Mouse (Mus musculus) embryonic facial prominence, embryonic 14.5 days (tissue): Measurements from ENCODE around the gene Itpk1. TPM values are rescaled to one million over a fixed set of nuclear protein-coding genes. Genes with fewer than 3 reads are reported as not detected.

Experiments used
- ATAC-seq: fragments of 200-750 bp; cut with Nextera tagmentation; 2 replicates; pipeline ENCODE4 v1.8.0; 2017; ENCODE audit warnings: low read depth, moderate number of reproducible peaks, moderate TSS enrichment
- DNase-seq: peaks from one replicate; pipeline ENCODE4 v3.0.0-alpha.2; 2015; ENCODE audit warnings: low spot score
- H3K27ac ChIP-seq: fragments of 300-500 bp; sonication (generic); replicated peaks from 2 replicates; pipeline ENCODE4 v1.5.1; 2014; ENCODE audit warnings: low read depth, mild to moderate bottlenecking, low read length, moderate library complexity
- H3K27me3 ChIP-seq: fragments of 300-500 bp; sonication (generic); replicated peaks from 2 replicates; pipeline ENCODE4 v1.6.1; 2014; ENCODE audit warnings: low read length; ENCODE audit not compliant: control insufficient read depth, insufficient read depth
- H3K36me3 ChIP-seq: fragments of 300-500 bp; sonication (generic); 2 replicates; pipeline ENCODE4 v1.6.1; 2014; ENCODE audit warnings: low read length, mixed read lengths; ENCODE audit not compliant: control insufficient read depth, insufficient read depth
- H3K4me1 ChIP-seq: fragments of 300-500 bp; sonication (generic); 2 replicates; pipeline ENCODE4 v1.6.1; 2014; ENCODE audit warnings: antibody characterized with exemption, low read length; ENCODE audit not compliant: control insufficient read depth, insufficient read depth
- H3K4me2 ChIP-seq: fragments of 300-500 bp; sonication (generic); 2 replicates; pipeline ENCODE4 v1.6.1; 2014; ENCODE audit warnings: low read depth, mild to moderate bottlenecking, low read length, moderate library complexity, mixed read lengths
- H3K4me3 ChIP-seq: fragments of 300-500 bp; sonication (generic); 2 replicates; pipeline ENCODE4 v1.5.1; 2014; ENCODE audit warnings: low read depth, mild to moderate bottlenecking, low read length
- H3K9ac ChIP-seq: fragments of 300-500 bp; sonication (generic); 2 replicates; pipeline ENCODE4 v1.6.1; 2014; ENCODE audit warnings: low read depth, mild to moderate bottlenecking, low read length, moderate library complexity, mixed read lengths
- H3K9me3 ChIP-seq: fragments of 300-500 bp; sonication (generic); 2 replicates; pipeline ENCODE4 v1.6.1; 2016; ENCODE audit warnings: low read length; ENCODE audit not compliant: control insufficient read depth
- WGBS: fragments of 180-500 bp; shearing (Covaris S2); extraction: QIAGEN DNeasy Blood & Tissue Kit; methylation state at CpG from one replicate; pipeline ENCODE4 v1.1.7; 2014; 5-methylcytosine and 5-hydroxymethylcytosine counted together
- polyA plus RNA-seq: library from polyadenylated mRNA; unstranded; fragments of >200 nt; fragmentation: Nextera tagmentation; extraction: Ambion mirVana; gene quantifications from 2 replicates; pipeline ENCODE4 v1.2.1, GENCODE M21; 2014

Gene Itpk1
- polyA plus RNA-seq = 9.6 and 10.9 TPM in 2 replicates

DNA sequence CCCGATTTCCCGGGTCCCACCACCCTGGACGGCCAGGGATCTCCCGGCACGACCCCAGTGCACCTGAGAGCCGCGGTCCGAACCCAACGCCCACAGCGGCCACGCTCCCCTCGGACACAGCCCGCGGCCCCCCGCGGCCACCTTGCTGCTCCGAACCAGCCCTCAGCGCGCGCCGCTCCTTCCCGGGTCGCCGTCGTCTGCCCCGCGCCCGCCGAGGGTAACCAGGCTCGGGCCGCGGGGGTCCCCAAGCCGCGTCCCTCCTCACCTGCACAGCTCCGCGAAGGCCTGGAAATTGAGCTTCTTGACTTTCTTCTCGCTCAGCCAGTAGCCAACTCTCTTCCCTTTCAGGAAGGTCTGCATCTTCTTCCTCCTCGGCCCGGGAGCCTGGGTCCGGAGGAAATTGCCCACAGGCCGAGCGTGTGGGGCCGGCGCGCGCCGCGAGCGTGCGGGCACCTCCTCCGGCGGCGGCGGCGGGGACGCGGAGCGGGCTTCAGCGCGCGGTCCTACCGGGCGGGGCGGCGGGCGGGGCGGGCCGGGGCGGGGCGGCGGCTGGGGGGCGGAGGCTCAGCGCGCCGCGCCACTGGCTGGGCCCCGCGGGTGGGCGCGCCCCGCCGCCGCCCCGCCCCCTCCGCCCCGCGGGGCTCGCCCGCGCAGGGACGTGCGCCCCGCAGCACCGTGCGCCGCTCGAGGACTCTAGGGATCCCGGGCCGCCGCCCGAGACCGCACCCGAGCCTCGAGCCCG lies at the start of gene Itpk1:
Gene Itpk1 (minus strand): TSS at position 474 of the 742 bp plus-strand sequence.
- peak within 1 kb of the TSS; percentile 88 for H3K27ac ChIP-seq
- peak within 1 kb of the TSS; percentile 75 for H3K4me3 ChIP-seq
- no peaks in the 10 kb centered on the region for H3K27me3 ChIP-seq
- ATAC-seq (peak; percentile 93), DNase-seq (peak; percentile 69)
- H3K9ac ChIP-seq = peak within 1 kb of the TSS; percentile 81
- peak within 1 kb of the TSS; percentile 94 for H3K4me2 ChIP-seq
- 0% methylated on average over 15 of the region's 105 CpGs for WGBS
- H3K9me3 ChIP-seq = no peaks in the 10 kb centered on the region
- H3K4me1 ChIP-seq = peaks cover 28% of the 10 kb centered on the region
- no peaks in the 10 kb centered on the region for H3K36me3 ChIP-seq

DNA sequence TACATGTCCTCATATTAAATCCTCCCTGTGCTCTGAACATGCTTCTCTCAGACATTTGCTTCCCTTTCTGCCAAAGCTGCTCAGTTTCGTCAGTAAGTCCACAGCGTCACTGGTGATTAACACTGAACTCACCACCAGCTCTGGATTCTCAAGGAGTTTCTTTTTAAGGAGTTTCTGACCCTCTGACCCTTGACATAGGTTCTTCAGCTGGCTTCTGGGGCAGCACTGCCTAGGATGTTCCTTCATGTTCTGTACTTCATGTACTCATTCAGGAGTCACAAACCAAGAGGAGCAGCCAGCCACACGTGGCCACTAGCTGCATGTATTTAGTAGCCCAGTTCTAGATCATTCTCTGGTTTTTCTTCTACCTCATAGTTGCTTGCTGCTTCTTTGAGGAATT lies 43.5 kb upstream of the Itpk1 start:
- WGBS = 77% methylated on average over 3 of the region's 3 CpGs

DNA sequence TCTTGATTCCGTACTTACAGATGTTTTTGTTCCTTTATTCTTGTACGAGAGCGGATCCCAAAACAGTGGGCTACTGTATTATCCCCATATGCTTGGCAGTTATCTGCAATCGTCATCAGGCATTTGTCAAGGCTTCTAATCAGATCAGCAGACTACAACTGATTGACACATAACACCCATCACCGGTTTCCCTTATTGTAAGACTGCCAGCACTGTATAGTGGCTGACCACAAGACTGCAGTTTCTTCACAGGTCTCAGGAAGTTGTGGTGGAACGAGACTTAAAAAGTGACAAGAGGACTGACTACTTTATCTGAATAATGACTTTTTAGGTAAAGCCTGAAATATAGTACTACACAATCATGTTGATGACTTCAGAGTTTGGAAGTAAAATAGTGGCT lies 40.1 kb upstream of the Itpk1 start:
- DNase-seq (no peak), ATAC-seq (no peak)
- no peaks in the 10 kb centered on the region for H3K9me3 ChIP-seq
- H3K27me3 ChIP-seq = no peaks in the 10 kb centered on the region
- H3K27ac ChIP-seq = no peak overlapping the region
- peaks cover 5% of the 10 kb centered on the region; the same call in 1 of the 2 replicates for H3K36me3 ChIP-seq
- peak overlapping the region; percentile 82 for H3K4me3 ChIP-seq
- H3K9ac ChIP-seq = 0 out of 2 replicates have a peak overlapping the region, but pooled peaks have one; percentile 90
- WGBS = 50% methylated on average over 6 of the region's 6 CpGs
- H3K4me1 ChIP-seq = peaks cover 6% of the 10 kb centered on the region; the same call in 1 of the 2 replicates
- peak overlapping the region; percentile 53; the same call in 1 of the 2 replicates for H3K4me2 ChIP-seq

More for the DNA sequence above, 43.5 kb upstream of the Itpk1 start:
- H3K4me2 ChIP-seq = no peak overlapping the region
- no peak for ATAC-seq
- H3K36me3 ChIP-seq = peaks cover 11% of the 10 kb centered on the region; the same call in 1 of the 2 replicates
- H3K27ac ChIP-seq = no peak overlapping the region
- no peak overlapping the region for H3K4me3 ChIP-seq
- no peak for DNase-seq
- H3K4me1 ChIP-seq = peaks cover 6% of the 10 kb centered on the region; the same call in 1 of the 2 replicates
- H3K9ac ChIP-seq = no peak overlapping the region
- H3K9me3 ChIP-seq = no peaks in the 10 kb centered on the region
- no peaks in the 10 kb centered on the region for H3K27me3 ChIP-seq

DNA sequence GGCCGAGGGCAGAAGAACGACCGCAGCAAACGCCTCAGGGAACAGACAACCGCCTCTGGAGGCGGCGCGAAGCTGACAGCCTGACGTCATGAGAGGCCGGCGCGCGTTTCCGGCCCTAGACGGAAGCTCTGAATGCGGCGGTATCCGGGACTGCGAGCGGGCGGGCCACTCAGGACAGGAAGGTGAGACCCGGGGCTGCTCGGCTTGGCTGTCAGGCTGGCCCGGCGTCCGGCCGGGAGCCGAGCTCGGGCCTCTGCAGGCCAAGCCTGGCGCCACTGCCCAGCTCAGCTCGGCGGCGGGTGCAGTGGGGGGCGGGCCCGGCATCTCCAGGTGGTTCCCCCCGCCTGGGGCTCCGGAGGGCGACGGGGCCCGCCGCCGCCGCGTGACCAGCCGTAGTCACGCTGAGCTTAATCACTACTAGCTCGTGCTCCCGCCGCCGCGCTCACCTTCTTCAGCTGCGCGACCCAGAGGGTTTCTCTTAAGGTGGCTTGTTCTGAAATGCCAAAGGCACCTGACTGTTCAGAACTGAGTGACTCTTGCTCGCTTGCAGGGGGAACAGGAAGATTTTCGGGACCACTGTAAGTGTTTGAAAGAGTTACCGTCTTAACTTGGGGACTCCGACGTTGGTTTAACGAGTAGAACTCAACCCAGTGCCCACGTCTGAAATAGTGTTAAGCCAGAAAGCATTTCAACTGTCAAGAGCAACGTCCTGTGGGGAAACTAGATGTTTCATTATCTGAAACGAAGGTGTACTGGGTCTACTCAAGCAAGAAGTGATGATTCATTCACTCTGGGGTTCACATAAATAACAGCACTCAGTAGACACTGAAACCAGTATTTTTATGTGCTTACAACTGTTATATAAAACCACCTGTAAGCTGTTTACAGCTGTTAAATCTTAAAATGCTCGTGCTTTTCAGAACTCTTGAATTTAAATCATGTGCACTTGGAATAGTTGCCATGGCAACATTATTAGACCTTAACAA lies 39.2 kb upstream of the Itpk1 start, which contains the start of the genes Moap1 and Tmem251:
Gene Moap1 (minus strand): TSS at position 73 of the 986 bp plus-strand sequence.
Gene Tmem251 (plus strand): TSS at position 174 of the 986 bp plus-strand sequence.
- WGBS = under 1% methylated on average over 18 of the region's 63 CpGs

DNA sequence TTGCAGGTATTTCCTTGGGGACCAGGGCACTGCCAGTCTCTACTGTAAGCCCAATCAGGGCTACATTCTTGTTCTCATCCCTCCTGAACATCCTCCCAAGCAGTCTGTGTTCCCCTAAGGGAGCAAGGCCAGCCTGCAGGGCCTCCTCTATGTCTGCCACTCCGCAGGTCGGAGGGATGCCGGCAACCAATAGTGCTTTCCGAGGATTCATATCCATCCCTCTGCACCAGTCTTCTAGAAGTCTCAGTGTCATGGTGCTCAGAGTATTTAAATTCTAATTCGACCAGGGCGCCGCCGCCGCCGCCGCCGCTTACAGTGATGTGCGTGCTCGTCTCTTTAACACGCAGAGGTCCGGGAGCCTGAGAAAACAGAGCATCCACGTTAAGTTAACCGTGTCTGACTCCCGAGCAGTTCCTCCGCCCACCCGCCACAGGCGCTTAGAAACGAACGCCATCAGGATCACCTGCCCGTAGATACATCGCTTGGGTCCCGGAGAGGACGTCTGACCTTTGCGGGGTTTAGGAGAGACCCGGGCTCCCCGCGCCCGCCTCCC lies 38.4 kb upstream of the Itpk1 start:
- DNase-seq (no peak), ATAC-seq (peak; percentile 56)
- Histone ChIP-seq H3K4me1 (peaks cover 6% of the 10 kb centered on the region; the same call in 1 of the 2 replicates), H3K27me3 (no peaks in the 10 kb centered on the region), H3K27ac (peak overlapping the region; percentile 90), H3K4me2 (peak overlapping the region; percentile 53), H3K9me3 (no peaks in the 10 kb centered on the region), H3K4me3 (peak overlapping the region; percentile 82), H3K9ac (peak overlapping the region; percentile 90), H3K36me3 (peaks cover 5% of the 10 kb centered on the region; the same call in 1 of the 2 replicates)
- WGBS = under 1% methylated on average over 23 of the region's 33 CpGs

More for the DNA sequence above, 39.2 kb upstream of the Itpk1 start, which contains the start of the genes Moap1 and Tmem251:
- peaks cover 6% of the 10 kb centered on the region; the same call in 1 of the 2 replicates for H3K4me1 ChIP-seq
- no peaks in the 10 kb centered on the region for H3K9me3 ChIP-seq
- H3K27ac ChIP-seq = peak within 1 kb of the TSS; percentile 90
- DNase-seq (peak; percentile 94), ATAC-seq (peak; percentile 98)
- peak within 1 kb of the TSS; percentile 90 for H3K9ac ChIP-seq
- peak within 1 kb of the TSS; percentile 82 for H3K4me3 ChIP-seq
- peak within 1 kb of the TSS; percentile 53 for H3K4me2 ChIP-seq
- H3K27me3 ChIP-seq = no peaks in the 10 kb centered on the region
- peaks cover 5% of the 10 kb centered on the region; the same call in 1 of the 2 replicates for H3K36me3 ChIP-seq

DNA sequence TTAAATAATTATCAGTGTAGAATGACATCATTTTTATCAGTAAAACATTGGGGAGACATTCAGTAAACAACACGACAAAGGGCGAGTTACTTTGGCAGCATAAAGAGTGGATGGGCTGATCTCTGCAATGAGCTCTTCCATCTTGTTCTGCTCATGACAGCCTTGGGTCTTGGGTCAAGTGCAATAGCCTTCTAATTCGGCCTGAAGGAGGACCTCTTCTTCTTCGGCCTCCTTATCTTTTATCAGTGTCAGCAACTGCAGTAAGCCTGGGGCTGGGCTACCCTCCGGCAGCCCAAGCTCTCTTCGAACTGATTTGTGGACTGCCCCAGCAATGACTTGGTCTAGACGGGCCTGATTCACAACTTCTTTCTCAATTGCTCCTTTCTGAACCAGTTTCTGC lies 37.3 kb upstream of the Itpk1 start:
- WGBS = 89% methylated on average over 7 of the region's 7 CpGs

DNA sequence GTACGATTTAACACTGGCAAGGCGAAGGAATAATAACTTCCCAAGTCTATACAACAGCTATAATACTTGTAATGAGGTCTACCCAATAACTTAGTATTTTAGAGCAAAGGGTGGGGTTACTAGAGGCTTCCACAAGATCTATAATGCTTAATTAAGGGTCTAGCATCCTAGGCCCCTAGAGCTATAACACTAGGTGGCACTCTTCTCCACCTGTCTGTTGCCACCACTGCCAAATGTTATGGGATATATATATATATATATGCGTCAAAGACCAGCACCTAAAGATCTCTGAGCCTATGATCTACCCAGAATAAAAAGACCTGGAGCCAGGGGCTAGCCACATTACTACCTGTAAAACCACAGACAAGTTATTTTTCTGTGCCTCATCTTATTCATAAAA lies 35.6 kb upstream of the Itpk1 start:
- WGBS = 67% methylated on average over 3 of the region's 3 CpGs
- Histone ChIP-seq H3K36me3 (no peaks in the 10 kb centered on the region), H3K4me3 (no peak overlapping the region), H3K27me3 (no peaks in the 10 kb centered on the region), H3K9ac (no peak overlapping the region), H3K4me2 (no peak overlapping the region), H3K27ac (no peak overlapping the region), H3K9me3 (no peaks in the 10 kb centered on the region), H3K4me1 (peaks cover 6% of the 10 kb centered on the region; the same call in 1 of the 2 replicates)
- DNase-seq = no peak
- no peak for ATAC-seq

More for the DNA sequence above, 37.3 kb upstream of the Itpk1 start:
- Histone ChIP-seq H3K4me3 (no peak overlapping the region), H3K4me1 (peaks cover 6% of the 10 kb centered on the region; the same call in 1 of the 2 replicates), H3K4me2 (no peak overlapping the region), H3K9ac (no peak overlapping the region), H3K36me3 (0 out of 2 replicates have a peak, but pooled peaks cover 1% of the 10 kb centered on the region), H3K27me3 (no peaks in the 10 kb centered on the region), H3K27ac (no peak overlapping the region), H3K9me3 (no peaks in the 10 kb centered on the region)
- DNase-seq = no peak
- ATAC-seq = no peak

DNA sequence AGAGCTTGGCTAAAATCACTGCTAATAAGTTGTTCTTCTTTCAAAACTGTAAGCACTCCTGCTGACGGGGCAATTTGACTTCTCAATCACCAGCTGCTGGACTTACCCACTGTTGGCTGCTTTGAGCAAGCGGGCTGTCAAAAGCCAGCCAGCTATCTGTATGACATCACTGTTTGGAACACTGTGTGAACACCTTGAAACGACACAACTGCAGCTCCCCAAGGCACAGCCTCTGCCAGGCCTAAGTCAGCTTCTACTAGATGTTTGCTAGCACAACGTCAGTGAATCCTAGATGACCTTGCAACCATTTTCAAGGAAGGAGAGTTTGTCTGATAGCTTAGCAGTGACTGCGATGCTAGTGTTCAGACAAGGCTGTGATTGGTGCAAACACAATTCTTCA lies 34.4 kb upstream of the Itpk1 start:
- peaks cover under 1% of the 10 kb centered on the region; the same call in 1 of the 2 replicates for H3K4me1 ChIP-seq
- no peak overlapping the region for H3K27ac ChIP-seq
- 76% methylated on average over 5 of the region's 5 CpGs for WGBS
- no peak overlapping the region for H3K4me3 ChIP-seq
- DNase-seq = no peak
- no peak overlapping the region for H3K9ac ChIP-seq
- ATAC-seq = no peak
- H3K27me3 ChIP-seq = no peaks in the 10 kb centered on the region
- H3K9me3 ChIP-seq = no peaks in the 10 kb centered on the region
- H3K36me3 ChIP-seq = no peaks in the 10 kb centered on the region
- H3K4me2 ChIP-seq = no peak overlapping the region
